Mouse (Mus musculus): ENCODE measurements around the gene Fam222a. TPM values are rescaled to one million over a fixed set of nuclear protein-coding genes. Genes with fewer than 3 reads are reported as not detected.

The Fam222a gene
- polyA plus RNA-seq (2012; rRNA removed), result 2.9 and 3.4 TPM in 2 replicates

DNA sequence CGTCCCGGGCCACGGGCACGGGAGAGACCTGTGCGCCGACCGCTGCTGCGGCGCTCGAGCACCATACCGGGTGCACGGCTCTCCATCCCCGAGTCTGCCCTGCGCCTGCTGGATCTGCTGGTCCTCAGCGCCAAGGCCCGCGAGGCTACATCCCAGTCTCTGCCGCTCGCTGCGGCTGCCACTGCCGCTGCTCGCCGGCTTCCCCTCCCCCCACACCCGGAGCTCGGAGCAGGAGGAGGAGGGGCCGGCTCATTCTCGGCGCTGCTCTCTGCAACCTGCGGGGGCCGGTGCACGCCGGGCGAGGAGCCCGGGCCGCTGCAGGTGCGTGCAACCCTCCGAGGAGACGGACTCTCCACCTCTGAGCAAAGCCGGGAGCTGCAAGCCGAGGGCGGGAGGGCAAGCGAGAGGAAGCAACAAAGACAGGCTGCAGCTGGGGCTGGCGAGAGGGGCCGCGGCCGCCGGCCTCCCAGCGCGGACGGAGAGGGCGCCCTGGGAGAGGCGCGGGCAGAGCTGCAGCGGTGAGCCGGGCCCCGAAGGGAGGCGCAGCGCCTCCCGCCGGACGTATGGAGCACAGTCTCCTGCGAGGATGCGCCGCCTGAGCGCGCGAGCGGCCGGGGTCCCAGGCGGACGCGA is at the start of gene Fam222a:
TSS of gene Fam222a (plus strand) at position 452 of the 633 bp plus-strand sequence.

DNA sequence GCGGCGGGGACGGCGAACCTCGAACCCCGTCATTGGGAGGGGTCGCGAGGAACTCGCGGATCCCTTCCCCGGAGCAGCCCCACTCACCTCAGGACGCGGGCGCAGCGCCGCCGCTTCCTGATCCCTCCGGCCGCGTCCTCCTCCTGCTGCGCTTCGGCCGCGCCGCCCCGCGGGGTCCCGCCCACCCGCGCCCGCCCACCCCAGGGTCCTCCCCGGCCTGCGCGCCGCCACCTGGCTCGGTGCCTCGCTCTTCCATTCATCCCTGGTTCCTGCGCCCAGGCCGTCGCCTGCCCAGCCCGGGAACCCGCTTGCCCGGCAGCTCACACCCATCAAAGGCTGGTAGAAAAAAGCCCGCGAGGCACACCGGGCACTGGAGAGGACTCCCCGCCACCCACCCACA is 90.4 kb downstream of the Fam222a start, which contains the start of gene Trpv4:
TSS of gene Trpv4 (minus strand) at position 167 of the 400 bp plus-strand sequence.

Other genes starting within 250 kb of the Fam222a start
- gene Kctd10, start 187.5 kb upstream of the Fam222a start, polyA plus RNA-seq (2012; rRNA removed), result 66.1 and 69.2 TPM in 2 replicates
- gene Ube3b, start 187.4 kb upstream of the Fam222a start, polyA plus RNA-seq (2012; rRNA removed), result 46.2 and 47.8 TPM in 2 replicates
- gene Mmab, start 124.0 kb upstream of the Fam222a start, polyA plus RNA-seq (2012; rRNA removed), result 6.1 and 6.2 TPM in 2 replicates
- 40.7 and 50.5 TPM in 2 replicates for gene Mvk, start 123.7 kb upstream of the Fam222a start, polyA plus RNA-seq (2012; rRNA removed)
- 5.7 and 5.9 TPM in 2 replicates for gene Trpv4, start 90.4 kb downstream of the Fam222a start, polyA plus RNA-seq (2012; rRNA removed)
- gene Gltp, start 123.0 kb downstream of the Fam222a start, polyA plus RNA-seq (2012; rRNA removed), result 221 and 237 TPM in 2 replicates
- gene Tchp, start 139.7 kb downstream of the Fam222a start, polyA plus RNA-seq (2012; rRNA removed), result 4.0 and 6.5 TPM in 2 replicates
- 26.9 and 34.6 TPM in 2 replicates for gene Ankrd13a, start 206.7 kb downstream of the Fam222a start, polyA plus RNA-seq (2012; rRNA removed)
- gene Git2, start 207.5 kb downstream of the Fam222a start, polyA plus RNA-seq (2012; rRNA removed), result 13.2 and 14.2 TPM in 2 replicates

Data from stomach, adult 2 months (tissue).